Mouse (Mus musculus) activated CD4-positive, CD25-positive, alpha-beta regulatory T cell, adult 9 weeks (primary cell): Measurements from ENCODE around the gene Zmynd15. TPM values are rescaled to one million over a fixed set of nuclear protein-coding genes. Genes with fewer than 3 reads are reported as not detected.

Source experiments
- polyA plus RNA-seq: library from polyadenylated mRNA; unstranded; fragments of 100-300 nt; shearing (Covaris generic); gene quantifications from one replicate; pipeline ENCODE4 v1.2.1, GENCODE M21; 2017

The Zmynd15 gene
- polyA plus RNA-seq, result not detected

GRCm38 (mm10) chr11:70458688-70459600 lies at the start of gene Zmynd15:
Gene Zmynd15, plus strand, starts transcription at chr11:70459433.

GRCm38 (mm10) chr11:70409594-70410296 lies 49.5 kb upstream of the Zmynd15 start, which contains the start of gene Pelp1:
Gene Pelp1, minus strand, starts transcription at chr11:70410031.

GRCm38 (mm10) chr11:70432048-70432894 lies 27.0 kb upstream of the Zmynd15 start, which contains the start of gene Arrb2:
Gene Arrb2, plus strand, starts transcription at chr11:70432635.

GRCm38 (mm10) chr11:70451797-70452498 lies 7.3 kb upstream of the Zmynd15 start, which contains the start of gene Med11:
Gene Med11, plus strand, starts transcription at chr11:70451919.

GRCm38 (mm10) chr11:70459601-70460101 lies 418 bp downstream of the Zmynd15 start, which contains the start of gene Cxcl16:
Gene Cxcl16, minus strand, starts transcription at chr11:70459984.

GRCm38 (mm10) chr11:70504970-70505369 lies 45.7 kb downstream of the Zmynd15 start, which contains the start of gene Tm4sf5:
Gene Tm4sf5, plus strand, starts transcription at chr11:70505244.

GRCm38 (mm10) chr11:70514288-70514687 lies 55.1 kb downstream of the Zmynd15 start, which contains the start of gene Vmo1:
Gene Vmo1, minus strand, starts transcription at chr11:70514616.

Other genes with a start within 250 kb of the Zmynd15 start
- 0.24 TPM for gene Slc16a11, start 246.7 kb upstream of the Zmynd15 start, polyA plus RNA-seq
- gene Slc16a13, start 238.4 kb upstream of the Zmynd15 start, polyA plus RNA-seq, result 4.5 TPM
- 0.29 TPM for gene Bcl6b, start 229.6 kb upstream of the Zmynd15 start, polyA plus RNA-seq
- 187 TPM for gene 0610010K14Rik, start 221.5 kb upstream of the Zmynd15 start, polyA plus RNA-seq
- 3.3 TPM for gene Gm21988, start 219.6 kb upstream of the Zmynd15 start, polyA plus RNA-seq
- gene Rnasek, start 219.6 kb upstream of the Zmynd15 start, polyA plus RNA-seq, result 281 TPM
- gene Alox12, start 204.1 kb upstream of the Zmynd15 start, polyA plus RNA-seq, result 0.27 TPM
- gene Alox12e, start 136.8 kb upstream of the Zmynd15 start, polyA plus RNA-seq, result not detected
- gene Alox15, start 107.4 kb upstream of the Zmynd15 start, polyA plus RNA-seq, result not detected
- 12.8 TPM for gene Pelp1, start 49.4 kb upstream of the Zmynd15 start, polyA plus RNA-seq
- gene Arrb2, start 26.8 kb upstream of the Zmynd15 start, polyA plus RNA-seq, result 217 TPM
- 81.1 TPM for gene Med11, start 7.5 kb upstream of the Zmynd15 start, polyA plus RNA-seq
- 0.57 TPM for gene Cxcl16, start 551 bp downstream of the Zmynd15 start, polyA plus RNA-seq
- 4.0 TPM for gene Tm4sf5, start 45.8 kb downstream of the Zmynd15 start, polyA plus RNA-seq
- gene Vmo1, start 55.2 kb downstream of the Zmynd15 start, polyA plus RNA-seq, result not detected
- gene Gltpd2, start 59.8 kb downstream of the Zmynd15 start, polyA plus RNA-seq, result not detected
- gene Psmb6, start 65.9 kb downstream of the Zmynd15 start, polyA plus RNA-seq, result 374 TPM
- not detected for gene Gm40193, start 73.5 kb downstream of the Zmynd15 start, polyA plus RNA-seq
- gene Pld2, start 80.6 kb downstream of the Zmynd15 start, polyA plus RNA-seq, result 2.5 TPM
- gene Mink1, start 103.4 kb downstream of the Zmynd15 start, polyA plus RNA-seq, result 8.1 TPM
- not detected for gene 4930544D05Rik, start 156.4 kb downstream of the Zmynd15 start, polyA plus RNA-seq
- gene Chrne, start 159.8 kb downstream of the Zmynd15 start, polyA plus RNA-seq, result 1.1 TPM
- 0.10 TPM for gene Gp1ba, start 179.7 kb downstream of the Zmynd15 start, polyA plus RNA-seq
- 396 TPM for gene Rnf167, start 187.8 kb downstream of the Zmynd15 start, polyA plus RNA-seq
- gene Slc25a11, start 188.0 kb downstream of the Zmynd15 start, polyA plus RNA-seq, result 170 TPM
- 4,385 TPM for gene Pfn1, start 195.2 kb downstream of the Zmynd15 start, polyA plus RNA-seq
- 35.5 TPM for gene Eno3, start 197.8 kb downstream of the Zmynd15 start, polyA plus RNA-seq
- gene Spag7, start 210.0 kb downstream of the Zmynd15 start, polyA plus RNA-seq, result 98.7 TPM
- 57.4 TPM for gene Camta2, start 228.7 kb downstream of the Zmynd15 start, polyA plus RNA-seq
- gene Inca1, start 240.7 kb downstream of the Zmynd15 start, polyA plus RNA-seq, result 0.77 TPM
- gene Kif1c, start 241.1 kb downstream of the Zmynd15 start, polyA plus RNA-seq, result 0.38 TPM